ENCODE assay signal across 8 mouse cellular contexts in the genomic region with DNA sequence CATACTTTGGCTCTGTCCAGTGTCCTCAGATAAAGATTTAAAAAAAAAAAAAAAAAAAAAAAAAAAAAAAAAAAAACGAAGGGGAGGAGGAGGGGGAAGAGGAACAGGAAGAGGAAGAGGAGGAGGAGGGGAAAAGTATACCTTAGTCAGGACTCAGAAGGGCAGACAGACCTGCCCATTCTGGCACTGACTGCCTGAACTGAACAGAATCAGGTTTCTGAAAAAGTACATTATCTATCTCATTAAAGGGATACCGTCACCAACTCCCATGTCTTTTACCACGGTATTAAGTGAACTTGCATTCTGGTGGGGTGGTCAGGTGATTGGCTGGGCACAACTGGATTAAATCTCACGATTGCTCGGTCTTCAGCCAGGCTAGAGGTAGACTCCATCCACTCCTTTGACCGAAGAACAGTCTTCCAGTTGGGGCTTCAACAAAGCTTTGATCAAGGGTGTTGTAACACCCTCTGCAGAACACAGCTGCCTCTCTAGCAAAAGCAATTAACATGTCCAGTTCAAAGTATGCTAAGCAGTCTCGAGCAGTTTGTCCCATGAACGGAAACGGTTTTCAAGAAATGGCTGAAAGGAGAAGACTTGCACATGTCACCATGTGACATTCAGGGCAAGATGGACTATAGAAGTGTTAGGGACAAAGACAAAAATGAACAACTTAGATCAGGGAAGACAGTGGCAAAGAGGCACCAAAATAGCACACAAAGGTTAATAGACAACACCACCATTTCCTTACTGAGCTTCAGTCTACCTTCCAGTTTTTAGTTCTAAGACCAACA. TPM values are rescaled to one million over a fixed set of nuclear protein-coding genes. Genes with fewer than 3 reads are reported as not detected.
A peak's percentile ranks its signal among the peaks of the same experiment; 100 is the strongest.
DNase-seq lines count a peak whose midpoint lies in the region; ATAC-seq and TF ChIP-seq lines count a peak whose summit lies in the region.

No protein-coding gene starts in this region.

- no peaks in the 10 kb centered on the region for H3K4me1 ChIP-seq in kidney, postnatal 0 days (replicated peaks; ENCODE audit: insufficient read depth, low read length)
- 0 out of 2 replicates have a peak, but pooled peaks cover 4% of the 10 kb centered on the region for H3K4me1 ChIP-seq in neural tube, embryonic 11.5 days (ENCODE audit: control insufficient read depth, insufficient read depth, low read length)

- no peak overlapping the region for H3K9ac ChIP-seq in kidney, postnatal 0 days (ENCODE audit: low read depth, low read length)
- H3K9ac ChIP-seq in neural tube, embryonic 11.5 days (ENCODE audit: low read length) = peak overlapping the region; percentile 80

- peak overlapping the region; percentile 85 for H3K27ac ChIP-seq in kidney, postnatal 0 days
- H3K27ac ChIP-seq in neural tube, embryonic 11.5 days (ENCODE audit: low read depth, low read length) = no peak overlapping the region

- no peak for ATAC-seq in kidney, postnatal 0 days (replicated peaks; ENCODE audit: low FRiP score, low read depth)
- ATAC-seq in neural tube, embryonic 11.5 days (ENCODE audit: insufficient read depth, low FRiP score, low TSS enrichment) = no peak; the same call in 1 of the 2 replicates

- TF ChIP-seq CTCF in kidney, postnatal 0 days (IDR thresholded peaks at IDR 0.05; ENCODE audit: low read depth) = no peak

- DNase-seq in kidney, postnatal 0 days (ENCODE audit: low spot score) = peak; percentile 39
- no peak for DNase-seq in kidney, postnatal 10 days
- DNase-seq in embryo, embryonic 11 days = peak; percentile 4
- DNase-seq in hindlimb bud, embryonic 11.5 days (ENCODE audit: extremely low spot score, low read depth, low spot score) = peak; percentile 1
- no peak for DNase-seq in neural tube, embryonic 11.5 days (ENCODE audit: low spot score)
- DNase-seq in adrenal gland, adult 8-10 months = no peak
- no peak for DNase-seq in frontal cortex, adult 2 months (ENCODE audit: extremely low spot score in 1 of 2, low spot score in 1 of 2)
- no peak for DNase-seq in cerebellum, postnatal 36 days

- no peaks in the 10 kb centered on the region for H3K36me3 ChIP-seq in kidney, postnatal 0 days (ENCODE audit: insufficient read depth, low read length)
- H3K36me3 ChIP-seq in neural tube, embryonic 11.5 days (ENCODE audit: control insufficient read depth, insufficient read depth, low read length) = no peaks in the 10 kb centered on the region

- H3K4me3 ChIP-seq in kidney, postnatal 0 days (replicated peaks; ENCODE audit: low read depth, low read length) = peak overlapping the region; percentile 80
- H3K4me3 ChIP-seq in neural tube, embryonic 11.5 days (ENCODE audit: low read depth, low read length) = peak overlapping the region; percentile 77; the same call in 1 of the 2 replicates

- H3K9me3 ChIP-seq in kidney, postnatal 0 days (replicated peaks; ENCODE audit: low read length) = no peaks in the 10 kb centered on the region
- no peaks in the 10 kb centered on the region for H3K9me3 ChIP-seq in neural tube, embryonic 11.5 days (ENCODE audit: control insufficient read depth, low read length)

- no peaks in the 10 kb centered on the region for H3K27me3 ChIP-seq in kidney, postnatal 0 days (ENCODE audit: insufficient read depth, low read length)
- no peaks in the 10 kb centered on the region for H3K27me3 ChIP-seq in neural tube, embryonic 11.5 days (ENCODE audit: control insufficient read depth, insufficient read depth, low read length)

- WGBS in kidney, postnatal 0 days = 87% methylated on average over 8 of the region's 9 CpGs
- WGBS in neural tube, embryonic 11.5 days = 88% methylated on average over 9 of the region's 9 CpGs

- peak overlapping the region; percentile 86 for H3K4me2 ChIP-seq in kidney, postnatal 0 days (ENCODE audit: low read length)
- peak overlapping the region; percentile 69 for H3K4me2 ChIP-seq in neural tube, embryonic 11.5 days (ENCODE audit: low read depth)

RNA-seq across cellular contexts. Expression of gene Zfp202, which starts 0.8 kb away (rescaled TPM):
- polyA plus RNA-seq in kidney, postnatal 0 days (2015; fragmentation: Nextera tagmentation; extraction: Ambion mirVana) = 3.9 and 4.3 TPM in 2 replicates
- 6.8 and 6.9 TPM in 2 replicates for polyA plus RNA-seq in neural tube, embryonic 11.5 days (2014; fragmentation: Nextera tagmentation; extraction: Ambion mirVana)
- 1 to 10 TPM; 5.8 to 8.0 (median 6.7) TPM for total RNA-seq in adrenal gland, adult 8-10 months (2022)
- polyA plus RNA-seq in frontal cortex, adult 2 months (2012; rRNA removed) = 3.7 and 4.1 TPM in 2 replicates

RNA-seq across cellular contexts. Expression of gene Olfr986, which starts 10.6 kb away (rescaled TPM):
- polyA plus RNA-seq in kidney, postnatal 0 days (2015; fragmentation: Nextera tagmentation; extraction: Ambion mirVana) = 0.06 TPM in 1 of 2 replicates, not detected in the other
- polyA plus RNA-seq in neural tube, embryonic 11.5 days (2014; fragmentation: Nextera tagmentation; extraction: Ambion mirVana) = not detected in 2 replicates
- under 1 TPM in 1 of 4 experiments, not detected in 3; 0.08 TPM for total RNA-seq in adrenal gland, adult 8-10 months (2022)
- polyA plus RNA-seq in frontal cortex, adult 2 months (2012; rRNA removed) = not detected in 2 replicates

RNA-seq across cellular contexts. Expression of gene Tmem225, which starts 43.4 kb away (rescaled TPM):
- not detected in 2 replicates for polyA plus RNA-seq in kidney, postnatal 0 days (2015; fragmentation: Nextera tagmentation; extraction: Ambion mirVana)
- polyA plus RNA-seq in neural tube, embryonic 11.5 days (2014; fragmentation: Nextera tagmentation; extraction: Ambion mirVana) = not detected in 2 replicates
- total RNA-seq in adrenal gland, adult 8-10 months (2022) = not detected
- polyA plus RNA-seq in frontal cortex, adult 2 months (2012; rRNA removed) = not detected in 2 replicates

Comparison
In these comparisons a context has a peak if more than half of its experiments do, and no peak if none do; other contexts are left out.
1. DNase-seq: peak in kidney, postnatal 0 days (single experiment), embryo, embryonic 11 days (single experiment) and hindlimb bud, embryonic 11.5 days (single experiment); none in kidney, postnatal 10 days (single experiment), neural tube, embryonic 11.5 days (single experiment), adrenal gland, adult 8-10 months (single experiment), frontal cortex, adult 2 months (0 of 2) and cerebellum, postnatal 36 days (0 of 2).